Comparison of ENCODE assay signal across 9 mouse cellular contexts in the genomic region with DNA sequence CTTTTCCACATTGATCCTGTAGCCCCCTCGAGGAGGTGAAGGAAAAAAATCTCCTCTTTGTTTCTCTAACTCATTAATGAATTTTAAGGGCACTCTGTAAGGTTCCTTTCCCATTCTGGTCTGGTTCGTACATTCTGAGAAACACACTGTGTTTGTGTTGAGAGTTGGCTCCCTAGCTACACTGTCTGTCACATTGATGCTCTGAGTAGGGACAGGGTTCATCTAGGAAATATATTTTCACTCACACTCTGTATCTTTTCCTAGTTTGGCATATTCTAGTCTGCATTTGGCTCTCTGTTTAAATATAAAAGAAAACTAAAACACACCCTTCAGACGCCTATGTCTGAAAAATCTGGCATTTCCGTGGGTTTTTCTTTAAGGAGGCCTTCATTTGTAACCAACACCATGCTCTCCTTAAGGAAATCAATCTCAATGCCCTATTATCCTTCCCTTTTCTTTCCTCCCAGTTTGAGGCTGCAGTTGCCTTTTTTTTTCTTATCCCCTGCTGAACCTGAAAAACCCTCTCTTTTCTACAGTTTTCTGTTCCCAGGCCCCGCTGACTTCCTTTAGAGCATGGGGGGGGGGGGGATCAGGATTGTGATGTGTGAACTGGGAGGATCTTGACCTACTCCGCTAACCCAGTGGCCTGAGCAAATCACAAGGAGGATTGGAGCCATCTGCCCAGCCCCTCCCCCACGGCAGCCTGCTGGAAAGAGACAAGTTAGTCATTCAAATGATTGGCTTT. TPM values are rescaled to one million over a fixed set of nuclear protein-coding genes. Genes with fewer than 3 reads are reported as not detected.
DNase-seq lines count a peak whose midpoint lies in the region; ATAC-seq lines count a peak whose summit lies in the region.
"Had no signal": no experiment of that assay in that cellular context is flagged by ENCODE, and none has a peak within 500 bp of the region (broad histone marks: within the 10 kb centered on the region; RNA-seq: fewer than 3 reads in every experiment).

No protein-coding gene starts in this region.

- H3K9ac ChIP-seq in heart, embryonic 13.5 days = no peak overlapping the region
- H3K9ac ChIP-seq in liver, embryonic 16.5 days (ENCODE audit: low read depth, low read length) = no peak overlapping the region
- H3K9ac ChIP-seq: liver, embryonic 14.5 days had no signal

- H3K4me1 ChIP-seq in heart, embryonic 13.5 days = peaks cover 7% of the 10 kb centered on the region
- no peaks in the 10 kb centered on the region for H3K4me1 ChIP-seq in liver, embryonic 16.5 days (ENCODE audit: control insufficient read depth, low read depth, low read length)

- H3K4me3 ChIP-seq in heart, embryonic 13.5 days = no peak overlapping the region
- no peak overlapping the region for H3K4me3 ChIP-seq in liver, embryonic 16.5 days (ENCODE audit: low read depth, low read length)

- peak overlapping the region; percentile 50 for H3K4me2 ChIP-seq in heart, embryonic 13.5 days
- no peak overlapping the region for H3K4me2 ChIP-seq in liver, embryonic 16.5 days (ENCODE audit: low read depth, low read length)

- no peaks in the 10 kb centered on the region for H3K27me3 ChIP-seq in heart, embryonic 13.5 days (replicated peaks)
- no peaks in the 10 kb centered on the region for H3K27me3 ChIP-seq in liver, embryonic 16.5 days (ENCODE audit: control insufficient read depth, insufficient read depth, low read depth, low read length)

- no peaks in the 10 kb centered on the region for H3K9me3 ChIP-seq in heart, embryonic 13.5 days
- H3K9me3 ChIP-seq in liver, embryonic 16.5 days (replicated peaks; ENCODE audit: control insufficient read depth, low read length) = no peaks in the 10 kb centered on the region

- H3K27ac ChIP-seq in heart, embryonic 13.5 days (replicated peaks) = no peak overlapping the region
- no peak overlapping the region for H3K27ac ChIP-seq in liver, embryonic 16.5 days (ENCODE audit: low read length)
- H3K27ac ChIP-seq: liver, embryonic 14.5 days had no signal

- ATAC-seq in heart, embryonic 13.5 days (ENCODE audit: extremely low read depth, insufficient number of reproducible peaks, low FRiP score, low TSS enrichment) = no peak
- ATAC-seq in liver, embryonic 16.5 days (ENCODE audit: low read depth) = 0 out of 2 replicates have a peak, but pooled peaks have one; percentile 19
- ATAC-seq in CD4-positive, CD25-positive, alpha-beta regulatory T cell, adult 4 months = no peak

- WGBS in heart, embryonic 13.5 days = 26% methylated on average over 7 of the region's 7 CpGs
- WGBS in liver, embryonic 16.5 days (ENCODE audit: insufficient replicate concordance) = 31% methylated on average over 7 of the region's 7 CpGs

- no peaks in the 10 kb centered on the region for H3K36me3 ChIP-seq in heart, embryonic 13.5 days
- no peaks in the 10 kb centered on the region for H3K36me3 ChIP-seq in liver, embryonic 16.5 days (ENCODE audit: control insufficient read depth, insufficient read depth)

- peak; percentile 9 for DNase-seq in 3134 (ENCODE audit: extremely low read depth, insufficient read length, low spot score)
- DNase-seq in brain, adult 2 months (ENCODE audit: low read depth, low spot score) = peak; percentile 87
- peak; percentile 32 for DNase-seq in fibroblast of lung, adult 2 months (ENCODE audit: low read depth)
- DNase-seq in kidney, postnatal 14 days = peak; percentile 88
- DNase-seq in ovary, postnatal 36 days (ENCODE audit: low spot score) = peak; percentile 54

RNA-seq across cellular contexts. Expression of a gene that starts 0.4 kb away (rescaled TPM):
- 4.2 and 4.4 TPM in 2 replicates for polyA plus RNA-seq in heart, embryonic 13.5 days (2015; fragmentation: Nextera tagmentation; extraction: Ambion mirVana)
- polyA plus RNA-seq in liver, embryonic 16.5 days (2015; fragmentation: Nextera tagmentation; extraction: Ambion mirVana) = 0.92 and 1.7 TPM in 2 replicates
- not detected for polyA plus RNA-seq in CD4-positive, CD25-positive, alpha-beta regulatory T cell, adult 4 months (2017; shearing (Covaris generic))

RNA-seq across cellular contexts. Expression of a gene that starts 9.8 kb away (rescaled TPM):
- 29.8 and 32.1 TPM in 2 replicates for polyA plus RNA-seq in heart, embryonic 13.5 days (2015; fragmentation: Nextera tagmentation; extraction: Ambion mirVana)
- 28.3 and 29.0 TPM in 2 replicates for polyA plus RNA-seq in liver, embryonic 16.5 days (2015; fragmentation: Nextera tagmentation; extraction: Ambion mirVana)
- 100 to 1,000 TPM; 136 to 158 TPM for polyA plus RNA-seq in CD4-positive, CD25-positive, alpha-beta regulatory T cell, adult 4 months (2017; shearing (Covaris generic))

Comparison
In these comparisons a context has a peak if more than half of its experiments do, and no peak if none do; other contexts are left out.
1. DNase-seq: peak in every context shown above with its lines; median percentile 88 in kidney, postnatal 14 days; 87 in brain, adult 2 months; 54 in ovary, postnatal 36 days; 32 in fibroblast of lung, adult 2 months; 9 in 3134.